Mouse (Mus musculus): Measurements from ENCODE around the gene Ppard. TPM values are rescaled to one million over a fixed set of nuclear protein-coding genes. Genes with fewer than 3 reads are reported as not detected.

Ppard gene
- polyA plus RNA-seq, 1 experiment from 2014 or later: 20.3 TPM

- Histone ChIP-seq H3K4me3 (ENCODE audit: inconsistent target) (no peak overlapping the region), H3K27ac (no peak overlapping the region), H3K79me2 (ENCODE audit: inconsistent target) (no peaks in the 10 kb centered on the region), H3K36me3 (ENCODE audit: inconsistent target) (no peaks in the 10 kb centered on the region)
- WGBS (ENCODE audit: missing documents): 82% methylated on average over 6 of the region's 6 CpGs
These were observed 115.7 kb downstream of the Ppard start for GRCm38 (mm10) chr17:28348211-28348610.

GRCm38 (mm10) chr17:28349264-28349880, 116.9 kb downstream of the Ppard start:
- Histone ChIP-seq H3K79me2 (ENCODE audit: inconsistent target) (no peaks in the 10 kb centered on the region), H3K4me3 (ENCODE audit: inconsistent target) (no peak overlapping the region), H3K36me3 (ENCODE audit: inconsistent target) (no peaks in the 10 kb centered on the region), H3K27ac (no peak overlapping the region)
- 59% methylated on average over 13 of the region's 13 CpGs for WGBS (ENCODE audit: missing documents)

- no peak overlapping the region for H3K4me3 ChIP-seq (ENCODE audit: inconsistent target)
- no peaks in the 10 kb centered on the region for H3K36me3 ChIP-seq (ENCODE audit: inconsistent target)
- no peaks in the 10 kb centered on the region for H3K79me2 ChIP-seq (ENCODE audit: inconsistent target)
- WGBS (ENCODE audit: missing documents): 4% methylated on average over 39 of the region's 54 CpGs
- H3K27ac ChIP-seq: no peak overlapping the region
These were observed 117.5 kb downstream of the Ppard start for GRCm38 (mm10) chr17:28349901-28350465.

GRCm38 (mm10) chr17:28350466-28351352, 118.2 kb downstream of the Ppard start, which contains the start of gene Tead3:
Gene Tead3, minus strand, starts transcription at chr17:28350817.
- H3K79me2 ChIP-seq (ENCODE audit: inconsistent target): no peaks in the 10 kb centered on the region
- H3K27ac ChIP-seq: no peak within 1 kb of the TSS
- H3K36me3 ChIP-seq (ENCODE audit: inconsistent target): no peaks in the 10 kb centered on the region
- H3K4me3 ChIP-seq (ENCODE audit: inconsistent target): no peak within 1 kb of the TSS
- WGBS (ENCODE audit: missing documents): 1% methylated on average over 73 of the region's 73 CpGs

Other genes starting within 250 kb of the Ppard start
- not detected in 3 replicates for gene Tcp11, start 152.1 kb upstream of the Ppard start, polyA plus RNA-seq (2018)
- gene Scube3, start 90.6 kb upstream of the Ppard start, polyA plus RNA-seq (2018): 0.04 TPM in 1 of 3 replicates, not detected in the others
- 7.5 to 11.9 TPM (median 11.7 TPM) in 3 replicates for gene Zfp523, start 55.6 kb upstream of the Ppard start, polyA plus RNA-seq (2018)
- 20.9 to 30.3 TPM (median 27.3 TPM) in 3 replicates for gene Def6, start 24.9 kb upstream of the Ppard start, polyA plus RNA-seq (2018)
- gene Fance, start 80.8 kb downstream of the Ppard start, polyA plus RNA-seq (2018): 10.8 to 20.6 TPM (median 20.1 TPM) in 3 replicates
- 257 to 572 TPM (median 569 TPM) in 3 replicates for gene Rpl10a, start 95.8 kb downstream of the Ppard start, polyA plus RNA-seq (2018)
- not detected in 3 replicates for gene Tead3, start 118.1 kb downstream of the Ppard start, polyA plus RNA-seq (2018)
- gene Tulp1, start 132.5 kb downstream of the Ppard start, polyA plus RNA-seq (2018): not detected in 3 replicates

Measured in macrophage (primary cell).